Mouse (Mus musculus) yolk sac, embryonic 10.5 days (tissue): ENCODE data around the gene S100a3.

Experiments used
- DNase-seq: peaks from one replicate; pipeline ENCODE4 v3.0.0-alpha.2; 2017; ENCODE audit warnings: low spot score

S100a3 gene

DNA sequence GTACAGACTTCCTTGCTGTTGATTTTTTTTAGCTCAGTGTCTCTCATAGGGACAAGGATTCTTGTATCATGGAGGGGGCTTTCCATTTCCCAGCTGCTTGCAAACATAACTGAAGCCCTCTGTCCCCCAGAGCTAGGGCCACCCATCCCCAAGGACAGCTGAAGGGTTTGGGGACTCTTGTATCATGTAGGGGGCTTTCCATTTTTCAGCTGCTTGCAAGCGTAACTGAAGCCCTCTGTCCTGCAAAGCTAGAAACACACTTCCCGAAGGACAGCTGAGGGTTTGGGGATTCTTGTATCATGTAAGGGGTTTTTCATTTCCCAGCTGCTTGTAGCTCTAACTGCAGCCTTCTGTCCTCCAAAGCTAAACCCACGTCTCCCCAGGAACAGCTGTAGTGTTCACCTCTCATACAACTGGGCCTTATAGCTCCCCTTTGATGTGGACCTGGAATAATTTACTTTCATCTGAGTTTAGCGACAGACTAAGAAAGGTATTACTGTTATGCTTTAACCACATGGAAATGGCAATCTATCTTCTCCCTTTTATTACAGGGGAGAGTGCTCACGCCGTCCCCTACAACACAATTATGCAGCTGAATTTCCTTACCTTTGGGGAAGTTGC lies at the start of gene S100a3:
TSS of gene S100a3 (plus strand) at position 571 of the 621 bp plus-strand sequence.
- DNase-seq, result no peak

DNA sequence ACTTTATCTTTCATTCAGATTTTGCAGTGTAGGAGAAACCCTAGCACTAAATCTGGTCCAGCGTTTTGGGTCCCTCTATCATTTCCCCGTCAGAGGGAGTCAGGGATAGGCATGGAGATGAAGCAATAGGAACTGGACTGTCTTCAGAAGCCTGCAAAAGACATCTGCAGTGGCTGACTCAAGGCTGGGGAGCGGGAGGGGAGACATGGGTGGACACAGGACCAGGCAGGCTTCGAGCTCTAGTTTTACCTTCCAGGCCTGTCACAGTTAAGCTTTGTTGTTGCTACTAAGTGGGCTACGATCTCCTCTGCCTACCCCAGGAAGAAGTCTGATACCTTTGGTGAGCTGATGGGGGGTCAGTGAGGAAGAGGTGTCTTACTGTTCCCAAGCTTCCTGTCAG lies 48.1 kb upstream of the S100a3 start:
- DNase-seq, result no peak

DNA sequence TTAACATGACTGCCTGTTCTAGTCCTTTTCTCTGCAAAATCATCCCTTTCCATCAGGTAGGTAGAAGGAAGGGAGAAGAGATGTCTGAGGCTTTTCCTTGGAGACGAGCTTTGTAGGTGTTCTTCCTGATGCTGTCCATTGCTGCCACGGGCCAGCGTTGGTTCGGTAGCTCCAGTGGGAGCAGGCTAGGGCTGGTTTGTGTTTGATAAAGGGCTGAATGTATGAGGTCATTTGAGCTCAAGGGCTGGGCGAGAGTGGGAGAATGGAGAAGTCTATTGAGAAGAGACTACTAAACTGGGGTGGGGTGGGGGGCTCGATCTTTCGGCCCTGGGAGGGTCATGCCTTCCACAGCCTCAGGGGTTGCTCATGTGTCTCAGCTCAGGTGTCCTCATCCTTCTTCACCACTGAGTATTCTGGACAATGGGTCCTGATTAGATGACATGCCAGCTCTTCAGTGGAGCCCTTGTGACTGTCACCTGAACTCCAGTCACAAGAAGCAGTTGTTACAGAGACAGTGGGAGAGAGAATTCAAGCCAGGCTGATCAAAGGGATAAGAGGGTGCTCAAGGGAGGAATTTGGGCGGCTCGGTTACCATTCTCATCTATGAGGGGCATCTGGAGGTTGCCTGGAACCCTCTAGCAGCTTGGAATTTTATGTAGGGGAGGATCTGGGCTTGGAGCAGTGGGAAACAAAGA lies 47.3 kb upstream of the S100a3 start:
- no peak for DNase-seq

DNA sequence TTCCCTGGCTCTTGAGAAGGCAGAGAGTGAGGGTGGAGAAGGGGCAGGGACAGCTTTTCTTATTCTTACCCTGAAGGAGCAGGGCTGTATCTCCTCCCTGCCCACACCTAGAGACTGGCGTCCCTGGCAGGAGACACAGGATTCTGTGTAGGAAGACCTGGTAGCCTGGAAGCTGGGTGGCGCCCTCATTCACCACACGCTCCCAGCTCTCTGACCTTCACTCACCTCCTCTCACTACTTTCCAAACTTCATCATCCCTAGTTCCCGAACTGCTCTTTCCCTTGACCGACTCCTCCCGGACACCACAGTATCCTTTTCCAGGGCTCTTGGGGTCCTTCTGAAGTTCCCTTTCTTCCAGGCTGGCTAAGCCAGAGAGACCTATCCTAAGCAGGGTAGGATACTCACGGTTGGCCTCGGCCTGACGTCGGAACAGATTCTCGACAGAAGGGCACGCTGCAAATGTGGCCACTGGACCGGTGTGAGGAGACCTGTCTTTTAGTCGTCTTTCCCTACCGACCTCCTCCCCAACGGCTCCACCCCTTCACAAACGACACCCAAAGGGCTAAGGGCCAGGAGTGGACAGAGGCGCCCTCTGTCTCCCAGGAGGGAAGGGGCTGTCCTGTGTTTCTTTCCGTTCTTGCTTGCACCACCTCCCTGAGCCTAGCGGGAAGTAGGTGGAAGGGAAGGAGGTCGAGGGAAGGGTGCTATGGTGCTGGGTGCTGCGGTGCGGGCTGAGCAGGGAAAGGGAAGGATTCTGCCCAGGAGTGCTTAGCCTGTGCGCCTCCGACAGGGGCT lies 46.4 kb upstream of the S100a3 start, which contains the start of the genes S100a1 and S100a13:
TSS of gene S100a1 (minus strand) at position 597 of the 795 bp plus-strand sequence.
TSS of gene S100a13 (plus strand) at position 640 of the 795 bp plus-strand sequence.
- DNase-seq, result peak; percentile 76

DNA sequence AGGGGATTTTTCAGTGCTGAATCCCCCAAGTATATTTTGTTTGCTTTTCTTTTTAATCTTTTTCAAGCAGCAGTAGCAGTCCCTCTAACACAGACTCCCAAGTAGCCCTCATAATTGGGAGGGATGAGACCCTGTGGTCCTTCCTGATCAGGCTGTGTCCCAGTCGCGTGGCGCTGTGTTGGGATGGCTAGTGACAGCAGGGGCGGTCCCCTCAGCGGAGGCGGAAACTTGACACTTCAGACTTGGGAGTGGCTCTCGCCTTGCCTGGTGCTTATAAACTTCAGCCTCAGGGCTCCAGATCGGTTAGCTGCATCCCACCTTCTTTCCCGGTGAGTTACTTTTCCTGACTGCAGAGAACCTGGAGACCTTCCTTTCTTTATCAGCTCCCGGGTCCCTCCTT lies 45.7 kb upstream of the S100a3 start:
- peak; percentile 76 for DNase-seq

DNA sequence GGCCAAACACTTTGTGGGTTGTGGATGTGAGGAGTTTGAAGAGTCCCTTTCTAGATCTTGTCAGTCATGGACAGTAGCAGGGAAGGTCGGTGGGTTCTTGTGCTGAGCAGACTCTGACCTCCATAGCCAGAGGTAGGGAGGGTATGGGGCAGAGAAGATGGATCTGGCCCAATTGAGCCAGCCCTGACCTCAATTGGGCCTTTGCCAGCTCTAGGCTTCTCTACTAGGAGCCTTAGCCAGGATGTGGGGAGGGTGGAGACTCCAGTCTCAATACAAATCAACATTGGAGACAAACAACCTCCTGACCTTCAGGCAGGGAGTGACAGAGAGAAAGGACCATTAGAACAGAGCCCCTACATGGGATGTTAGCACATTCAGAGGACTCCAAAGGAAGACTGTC lies 45.1 kb upstream of the S100a3 start:
- DNase-seq, result no peak

DNA sequence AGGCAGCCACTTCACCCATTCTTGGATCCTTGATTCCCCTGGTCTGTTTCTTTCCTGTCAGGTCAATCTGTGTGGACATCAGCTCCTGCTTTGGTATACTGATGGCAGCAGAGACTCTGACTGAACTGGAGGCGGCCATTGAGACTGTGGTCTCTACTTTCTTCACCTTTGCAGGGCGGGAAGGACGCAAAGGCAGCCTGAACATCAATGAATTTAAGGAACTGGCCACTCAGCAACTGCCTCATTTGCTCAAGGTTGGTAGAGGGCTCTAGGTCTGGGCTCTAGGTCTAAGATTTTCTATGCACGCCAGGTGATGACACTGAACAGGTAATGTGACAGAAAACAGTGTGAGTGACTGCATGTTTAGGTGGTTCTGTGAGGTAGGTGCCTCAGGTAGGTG lies 44.6 kb upstream of the S100a3 start:
- DNase-seq, result no peak

DNA sequence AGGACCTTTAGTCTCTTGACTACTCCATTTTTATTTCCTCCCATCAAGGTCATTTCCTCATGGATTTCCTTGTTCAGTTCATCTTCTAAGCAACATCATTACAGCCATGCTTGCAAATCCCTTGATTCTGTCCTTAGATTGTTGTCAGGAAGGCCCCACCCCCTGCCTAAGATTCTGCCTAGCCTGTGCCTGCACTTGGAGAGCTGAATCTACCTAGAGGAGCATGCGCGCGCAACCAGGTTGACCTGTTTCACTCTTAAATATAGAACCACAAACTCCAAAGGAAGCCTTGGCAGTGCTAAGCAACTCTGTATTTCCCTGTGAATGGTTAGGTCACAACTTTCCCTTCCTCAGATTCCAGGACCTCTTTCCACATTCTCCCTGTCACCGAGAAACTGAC lies 42.7 kb upstream of the S100a3 start:
- no peak for DNase-seq

DNA sequence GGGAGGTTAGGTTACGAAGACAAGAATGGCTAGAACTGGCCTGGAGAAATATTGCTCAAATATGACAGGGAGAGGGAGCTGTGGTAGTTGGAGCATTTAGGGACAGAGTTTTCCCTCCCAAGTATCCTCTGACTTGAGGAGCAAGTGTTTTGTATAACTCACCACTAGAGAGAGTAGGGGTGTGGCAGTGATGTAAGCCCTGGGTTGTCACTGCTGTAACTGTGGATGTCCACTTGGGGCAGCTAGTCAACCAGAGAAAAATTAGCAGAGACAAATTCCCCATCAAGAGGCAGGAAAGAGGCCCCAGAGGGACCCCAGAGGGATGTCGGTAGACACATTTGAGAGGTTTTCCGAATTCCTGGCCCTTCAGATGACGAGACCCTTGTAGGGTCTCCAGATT lies 35.0 kb upstream of the S100a3 start:
- DNase-seq, result no peak

DNA sequence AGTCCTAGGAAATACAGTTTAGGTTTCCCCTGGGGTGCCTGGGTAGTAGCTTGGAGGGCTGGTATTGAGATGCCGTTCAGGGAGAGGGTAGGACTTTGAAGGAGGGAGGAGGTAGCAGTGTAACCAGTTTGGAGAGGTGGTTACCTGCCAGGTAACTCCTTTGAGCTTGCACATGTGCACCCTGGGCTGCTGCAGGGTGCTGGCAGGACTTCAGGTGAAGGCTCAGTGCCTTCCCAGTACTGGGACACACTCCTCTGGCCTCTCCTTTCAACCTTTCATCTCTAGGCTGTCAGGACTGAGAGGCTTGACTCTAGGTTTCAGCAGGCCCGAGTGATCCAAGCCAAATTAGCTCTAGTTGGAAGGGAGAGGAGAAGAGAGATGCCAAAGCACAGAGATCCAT lies 34.3 kb upstream of the S100a3 start:
- DNase-seq, result no peak

DNA sequence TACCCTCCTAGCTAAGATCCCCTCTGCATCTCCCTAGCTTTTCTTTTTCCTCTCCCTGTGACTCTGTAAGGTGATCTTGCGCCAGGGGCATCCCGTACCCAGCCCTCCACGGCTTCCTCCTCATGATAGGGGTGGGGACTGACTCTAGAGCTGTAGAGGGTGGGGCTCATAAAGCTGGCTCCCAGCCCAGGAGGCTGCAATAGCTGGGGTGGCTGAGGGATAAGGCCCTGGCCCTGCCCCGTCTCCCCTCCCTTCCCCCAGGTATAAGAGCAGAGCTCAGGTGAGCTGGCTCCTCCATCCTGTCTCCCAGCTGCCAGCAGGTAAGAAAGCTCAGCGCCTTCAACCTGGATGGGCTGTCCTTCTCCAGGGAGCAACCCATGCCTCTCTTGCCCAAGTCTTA lies 33.8 kb upstream of the S100a3 start, which contains the start of gene S100a14:
TSS of gene S100a14 (plus strand) at position 277 of the 400 bp plus-strand sequence.
- no peak for DNase-seq

DNA sequence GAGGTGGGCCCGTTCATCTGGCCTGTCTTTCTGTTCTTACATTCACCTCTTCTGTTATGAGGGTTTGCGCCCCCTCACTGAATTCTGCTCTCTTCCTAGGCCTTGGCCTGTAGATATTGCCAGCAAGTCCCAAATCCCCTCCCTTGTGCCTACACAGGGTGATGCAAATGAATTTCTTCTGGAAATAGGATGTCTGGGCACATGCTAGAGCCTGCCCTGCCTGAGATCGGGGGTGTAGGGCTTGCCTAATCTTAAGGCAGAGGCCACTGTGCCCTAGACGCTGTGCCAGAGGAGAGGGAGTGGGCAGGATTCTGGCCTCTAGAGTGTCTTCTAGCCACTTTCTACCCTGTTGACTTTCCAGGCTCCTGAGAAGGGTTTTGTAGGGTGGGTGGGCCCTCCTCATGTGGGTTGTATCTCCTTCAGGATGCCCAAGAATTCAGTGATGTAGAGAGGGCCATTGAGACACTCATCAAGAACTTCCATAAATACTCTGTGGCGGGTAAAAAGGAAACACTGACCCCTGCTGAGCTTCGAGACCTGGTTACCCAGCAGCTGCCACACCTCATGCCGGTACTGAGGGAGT lies 33.0 kb upstream of the S100a3 start:
- no peak for DNase-seq

DNA sequence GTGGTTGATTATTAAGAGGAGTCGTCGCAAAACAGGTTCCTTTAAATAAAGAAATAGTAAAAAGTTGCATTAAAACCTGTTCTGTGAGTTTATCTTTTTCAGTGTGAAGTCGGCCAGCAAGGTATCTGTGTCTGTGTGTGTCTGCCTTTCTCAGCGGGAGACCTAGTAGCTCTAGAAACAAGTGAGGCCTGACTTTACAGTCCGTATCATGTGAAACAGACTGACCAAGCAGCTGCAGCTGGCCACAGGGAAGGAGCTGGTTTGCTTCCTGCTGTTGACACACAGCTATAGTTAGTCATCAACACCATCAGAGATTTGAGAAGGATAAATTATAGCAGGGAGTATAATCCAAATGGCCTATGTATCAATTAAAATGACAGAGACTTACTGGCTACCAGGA lies 28.7 kb upstream of the S100a3 start:
- no peak for DNase-seq

DNA sequence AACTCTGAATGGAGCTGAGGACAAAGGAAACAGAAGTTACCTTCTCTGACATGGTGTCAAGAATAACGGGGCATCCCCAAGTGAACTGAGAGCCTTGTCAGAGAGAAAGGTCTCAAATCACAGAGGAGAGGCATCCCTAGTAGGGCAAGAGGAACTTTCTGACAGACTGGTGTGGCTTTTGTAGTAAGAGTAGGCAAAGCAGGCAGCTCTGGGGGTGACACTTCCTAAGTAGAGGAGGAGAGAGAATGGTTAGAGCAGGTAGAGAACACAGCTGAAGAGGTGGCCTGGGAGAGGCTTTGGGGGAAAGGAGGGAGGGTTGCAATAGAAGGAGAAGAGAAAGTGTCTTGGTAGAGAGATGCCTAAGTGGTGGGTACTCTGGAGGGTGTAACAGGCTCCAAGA lies 24.9 kb upstream of the S100a3 start:
- DNase-seq, result no peak

DNA sequence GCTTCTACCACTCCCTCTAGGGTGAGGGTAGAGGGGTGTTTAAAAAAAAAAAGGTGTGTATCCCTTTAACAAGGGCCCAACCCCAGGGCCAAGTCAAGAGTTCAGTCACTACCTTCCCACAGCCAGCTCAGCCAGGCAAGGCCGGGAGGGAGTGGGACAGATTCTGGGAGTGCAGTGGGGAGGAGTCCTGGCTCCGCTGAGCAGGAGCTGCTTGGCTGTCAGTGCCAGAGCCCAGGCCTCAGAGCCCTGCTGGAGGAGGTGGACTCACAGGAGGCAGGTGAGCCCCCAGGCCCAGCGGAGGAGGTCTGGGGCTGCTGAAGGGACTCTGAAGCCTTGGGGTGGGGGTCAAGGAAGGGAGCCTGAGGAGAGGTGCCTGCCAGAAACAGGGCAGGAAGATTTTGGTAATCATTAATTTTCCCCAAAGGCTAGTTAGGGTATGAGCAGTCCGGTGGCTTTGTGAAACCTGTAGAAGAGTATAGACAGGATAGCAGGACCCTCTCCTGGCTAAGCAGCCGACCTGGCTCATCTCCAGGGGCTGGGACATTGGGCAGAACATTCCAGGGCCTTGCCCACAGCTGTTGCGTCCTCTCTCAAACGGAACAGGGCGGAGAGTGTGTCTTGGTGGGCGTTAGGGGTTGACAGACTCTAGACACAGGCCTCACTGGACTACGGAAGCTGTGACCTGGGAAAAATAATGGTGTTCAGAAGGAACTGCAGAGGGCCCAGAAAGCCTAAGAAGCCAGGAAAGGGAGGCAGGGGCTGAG lies 23.1 kb upstream of the S100a3 start, which contains the start of gene S100a16:
TSS of gene S100a16 (plus strand) at position 114 of the 764 bp plus-strand sequence.
- DNase-seq, result peak; percentile 79

DNA sequence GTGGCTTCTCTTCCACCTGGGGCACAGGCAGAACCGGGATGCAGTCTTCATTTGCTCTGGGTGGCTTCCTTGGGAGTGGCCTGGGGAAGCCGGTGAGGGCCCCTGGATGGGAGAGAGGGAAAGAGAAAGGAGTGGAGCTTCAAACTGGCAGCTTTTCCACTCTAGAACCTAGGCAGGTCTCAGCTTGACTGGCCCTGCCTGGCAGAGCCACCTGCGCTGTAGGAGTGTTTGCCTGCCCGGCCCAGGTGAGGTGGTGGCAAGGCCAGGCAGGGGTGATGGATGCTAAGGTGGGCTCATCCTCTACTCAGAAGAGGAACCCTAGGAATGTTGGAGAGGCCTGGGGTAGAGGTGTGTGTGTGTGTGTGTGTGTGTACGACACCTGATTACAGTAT lies 22.5 kb upstream of the S100a3 start:
- DNase-seq, result no peak

DNA sequence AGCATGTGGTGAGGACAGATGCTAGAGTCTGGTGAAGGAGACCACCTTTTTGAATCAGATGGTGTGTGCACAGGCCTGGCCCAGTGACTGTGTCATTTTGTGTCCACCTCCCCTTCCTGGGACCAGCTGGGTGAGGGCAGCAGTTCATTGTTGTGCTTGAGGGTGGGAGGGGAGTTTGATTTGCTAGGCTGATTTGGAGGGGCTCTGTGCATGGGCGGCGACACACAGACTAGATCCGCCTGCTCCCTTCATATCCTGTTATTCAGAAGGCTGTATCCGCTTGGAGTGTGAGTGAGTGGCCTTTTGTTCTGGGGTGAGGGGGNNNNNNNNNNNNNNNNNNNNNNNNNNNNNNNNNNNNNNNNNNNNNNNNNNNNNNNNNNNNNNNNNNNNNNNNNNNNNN lies 19.5 kb upstream of the S100a3 start:
- DNase-seq, result no peak

DNA sequence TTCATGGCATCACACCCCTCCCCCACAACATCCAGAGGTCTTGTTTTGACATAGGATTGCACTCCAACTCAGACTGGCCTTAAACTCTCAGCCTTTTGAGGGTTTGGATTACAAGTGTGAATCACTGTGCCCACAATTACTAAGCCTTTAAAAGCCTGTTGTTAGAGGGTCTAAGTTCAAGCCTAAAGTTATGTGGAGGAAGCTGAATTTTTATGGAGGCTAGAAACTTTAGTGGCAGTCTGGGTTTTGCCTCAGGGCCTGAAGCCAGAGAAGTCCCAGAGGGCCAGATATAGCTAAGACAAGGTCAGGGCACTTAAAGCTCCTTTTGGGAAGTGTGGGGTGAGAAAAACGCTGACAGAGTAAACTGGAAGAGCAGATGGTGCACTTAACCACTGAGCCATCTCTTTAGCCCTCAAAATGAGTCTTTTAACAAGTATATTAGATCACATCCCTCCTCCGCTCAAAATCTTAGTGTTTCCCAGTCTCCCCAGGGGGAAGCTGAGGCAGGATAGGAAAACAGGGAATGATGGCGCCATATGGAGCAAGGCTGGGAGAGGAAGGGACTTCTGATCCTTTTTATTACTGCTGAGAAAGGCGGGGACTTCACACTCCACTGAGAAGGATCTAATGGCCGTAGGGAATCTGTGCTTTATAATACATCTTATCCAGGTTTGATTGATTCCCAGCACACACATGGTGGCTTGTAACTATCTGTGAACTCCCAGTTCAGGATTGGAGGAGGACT lies 10.5 kb upstream of the S100a3 start:
- no peak for DNase-seq

DNA sequence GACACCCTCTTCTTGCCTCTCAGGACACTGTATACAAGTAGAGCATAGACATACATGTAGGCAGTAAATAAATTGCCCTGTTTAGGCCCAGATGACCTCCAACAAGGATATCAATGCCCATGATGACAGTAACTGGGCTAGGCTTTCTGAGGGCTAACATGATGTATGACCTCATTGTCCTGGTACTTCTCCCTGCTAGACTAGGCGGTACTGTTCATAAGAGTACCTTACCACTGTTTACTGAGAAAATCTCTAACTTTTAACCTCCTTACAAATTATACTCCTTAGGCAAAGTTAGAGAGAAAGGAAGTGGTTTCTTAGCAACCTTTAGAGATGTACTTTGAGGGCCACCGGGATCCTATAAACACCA lies 10.0 kb upstream of the S100a3 start:
- no peak for DNase-seq

DNA sequence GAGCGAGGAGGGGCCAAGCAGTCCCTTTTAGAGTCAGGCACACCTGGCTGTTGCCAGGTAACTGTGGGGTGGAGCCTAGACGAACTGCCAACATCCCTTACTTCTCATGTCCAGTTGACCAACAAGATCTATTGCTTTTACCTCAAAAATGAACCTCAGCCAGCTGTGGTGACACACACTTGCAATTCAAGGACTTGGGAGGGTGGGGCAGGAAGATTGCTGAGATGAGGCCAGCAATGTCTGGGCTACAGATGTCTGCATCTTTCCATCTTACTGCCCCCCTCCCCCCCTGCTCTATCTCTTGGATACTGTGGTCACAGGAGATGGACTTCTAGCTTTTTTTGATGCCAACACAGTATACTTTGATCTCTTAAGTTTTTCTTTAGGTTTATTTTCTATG lies 8.1 kb upstream of the S100a3 start:
- no peak for DNase-seq

DNA sequence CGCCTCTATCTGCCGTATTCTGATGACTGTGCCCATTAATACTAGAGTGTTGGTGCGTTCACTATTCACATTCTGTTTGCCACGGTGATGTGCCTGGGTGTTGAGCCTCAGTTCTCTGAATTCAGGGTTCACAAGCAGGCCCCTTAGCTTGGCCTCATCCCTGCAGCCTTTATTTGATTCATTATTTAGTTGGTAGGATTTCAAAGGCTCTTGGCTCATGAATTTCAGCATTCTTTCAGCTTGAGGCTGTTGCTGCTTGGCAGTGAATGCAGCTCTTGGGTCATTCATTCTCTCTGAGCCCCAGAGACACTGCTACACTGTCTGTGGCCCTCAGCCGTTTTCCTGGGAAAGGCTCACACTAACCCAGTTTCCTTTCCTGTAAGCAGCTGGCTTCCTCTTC lies 4.4 kb upstream of the S100a3 start:
- no peak for DNase-seq
